Mouse (Mus musculus) hindbrain, embryonic 14.5 days (tissue): ENCODE measurements around the gene Foxl1. TPM values are rescaled to one million over a fixed set of nuclear protein-coding genes. Genes with fewer than 3 reads are reported as not detected.

ENCODE experiments used
- ATAC-seq: fragments of 200-750 bp; cut with Nextera tagmentation; 2 replicates; pipeline ENCODE4 v1.8.0; 2017; ENCODE audit warnings: moderate number of reproducible peaks, mild to moderate bottlenecking, moderate TSS enrichment, moderate library complexity; ENCODE audit not compliant: low FRiP score
- DNase-seq: peaks from one replicate; pipeline ENCODE4 v3.0.0-alpha.2; 2015; ENCODE audit warnings: low spot score
- H3K27ac ChIP-seq: fragments of 300-500 bp; sonication (generic); 2 replicates; pipeline ENCODE4 v1.5.1; 2014; ENCODE audit warnings: mild to moderate bottlenecking, moderate library complexity
- H3K27me3 ChIP-seq: fragments of 300-500 bp; sonication (generic); 2 replicates; pipeline ENCODE4 v1.6.1; 2014; ENCODE audit warnings: mild to moderate bottlenecking, low read length, mixed read lengths; ENCODE audit not compliant: control insufficient read depth, insufficient read depth
- H3K36me3 ChIP-seq: fragments of 300-500 bp; sonication (generic); replicated peaks from 2 replicates; pipeline ENCODE4 v1.6.1; 2014; ENCODE audit not compliant: control insufficient read depth, insufficient read depth
- H3K4me1 ChIP-seq: fragments of 300-500 bp; sonication (generic); replicated peaks from 2 replicates; pipeline ENCODE4 v1.6.1; 2014; ENCODE audit warnings: antibody characterized with exemption, low read length, mixed read lengths; ENCODE audit not compliant: control insufficient read depth, insufficient read depth
- H3K4me2 ChIP-seq: fragments of 300-500 bp; sonication (generic); replicated peaks from 2 replicates; pipeline ENCODE4 v1.6.1; 2014; ENCODE audit warnings: mild to moderate bottlenecking, moderate library complexity
- H3K4me3 ChIP-seq: fragments of 300-500 bp; sonication (generic); replicated peaks from 2 replicates; pipeline ENCODE4 v1.5.1; 2014; ENCODE audit warnings: mild to moderate bottlenecking, low read length
- H3K9ac ChIP-seq: fragments of 300-500 bp; sonication (generic); 2 replicates; pipeline ENCODE4 v1.6.1; 2014
- H3K9me3 ChIP-seq: fragments of 300-500 bp; sonication (generic); 2 replicates; pipeline ENCODE4 v1.6.1; 2016; ENCODE audit warnings: low read length; ENCODE audit not compliant: control insufficient read depth
- WGBS: fragments of 180-500 bp; shearing (Covaris S2); extraction: QIAGEN DNeasy Blood & Tissue Kit; methylation state at CpG from one replicate; pipeline ENCODE4 v1.1.7; 2014; 5-methylcytosine and 5-hydroxymethylcytosine counted together
- polyA plus RNA-seq: library from polyadenylated mRNA; unstranded; fragments of >200 nt; fragmentation: Nextera tagmentation; extraction: Ambion mirVana; gene quantifications from 2 replicates; pipeline ENCODE4 v1.2.1, GENCODE M21; 2014

Foxl1 gene
- polyA plus RNA-seq, 1 experiment from 2014 or later, result 0.25 TPM

DNA sequence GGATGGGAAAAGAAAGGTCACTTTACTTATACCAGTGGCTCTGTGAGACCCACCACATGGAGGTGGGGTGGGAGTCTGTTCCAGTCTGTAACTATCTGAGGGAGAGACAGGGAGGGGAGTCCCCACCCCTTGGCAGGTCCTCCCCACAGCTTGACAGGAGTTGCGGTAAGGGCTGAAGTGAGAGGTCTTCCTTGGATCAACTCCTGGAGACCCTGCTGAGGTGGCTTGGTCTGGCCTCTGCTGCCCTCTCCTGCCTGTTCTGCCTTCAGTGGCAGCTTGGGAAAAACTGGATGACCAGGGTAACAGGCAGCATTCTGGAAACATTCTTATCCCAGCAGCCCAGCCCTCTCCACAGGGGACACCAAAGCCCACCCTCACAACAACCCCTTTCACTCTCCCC, 37.0 kb upstream of the Foxl1 start:
- H3K27ac ChIP-seq, result no peak overlapping the region

DNA sequence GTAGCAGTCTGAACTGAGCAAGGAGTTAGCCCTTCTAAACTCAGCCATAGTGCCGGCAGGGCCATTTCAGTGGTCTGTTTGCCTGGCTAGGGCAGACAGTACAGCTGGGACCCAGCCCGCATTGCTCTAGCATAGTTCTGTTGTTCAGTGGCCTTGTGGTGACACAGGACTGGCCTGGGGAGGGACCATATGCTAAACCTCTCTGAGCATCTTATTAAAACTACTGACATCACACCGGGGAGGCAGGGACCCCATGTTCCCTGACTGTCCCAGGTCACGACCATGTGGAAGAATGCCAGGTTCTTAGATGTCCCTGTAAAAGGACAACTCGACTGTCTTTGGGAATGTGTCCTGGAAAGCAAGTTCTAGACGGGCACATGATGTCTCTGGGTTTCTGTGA, 35.6 kb upstream of the Foxl1 start:
- Histone ChIP-seq H3K27ac (no peak overlapping the region), H3K36me3 (0 out of 2 replicates have a peak, but pooled peaks cover 2% of the 10 kb centered on the region), H3K9ac (no peak overlapping the region), H3K9me3 (no peaks in the 10 kb centered on the region), H3K4me3 (no peak overlapping the region), H3K4me2 (no peak overlapping the region), H3K27me3 (peaks cover 70% of the 10 kb centered on the region), H3K4me1 (no peaks in the 10 kb centered on the region)
- DNase-seq (no peak), ATAC-seq (peak; percentile 18; the same call in 1 of the 2 replicates)
- 33% methylated on average over 6 of the region's 6 CpGs for WGBS

More for the DNA sequence above, 37.0 kb upstream of the Foxl1 start:
- H3K4me2 ChIP-seq, result no peak overlapping the region
- H3K9me3 ChIP-seq, result no peaks in the 10 kb centered on the region
- DNase-seq, result no peak
- WGBS, result 0% methylated on average over 1 of the region's 1 CpGs
- H3K27me3 ChIP-seq, result peaks cover 84% of the 10 kb centered on the region
- H3K4me1 ChIP-seq, result no peaks in the 10 kb centered on the region
- no peak for ATAC-seq
- no peak overlapping the region for H3K9ac ChIP-seq
- H3K4me3 ChIP-seq, result no peak overlapping the region
- no peaks in the 10 kb centered on the region for H3K36me3 ChIP-seq

DNA sequence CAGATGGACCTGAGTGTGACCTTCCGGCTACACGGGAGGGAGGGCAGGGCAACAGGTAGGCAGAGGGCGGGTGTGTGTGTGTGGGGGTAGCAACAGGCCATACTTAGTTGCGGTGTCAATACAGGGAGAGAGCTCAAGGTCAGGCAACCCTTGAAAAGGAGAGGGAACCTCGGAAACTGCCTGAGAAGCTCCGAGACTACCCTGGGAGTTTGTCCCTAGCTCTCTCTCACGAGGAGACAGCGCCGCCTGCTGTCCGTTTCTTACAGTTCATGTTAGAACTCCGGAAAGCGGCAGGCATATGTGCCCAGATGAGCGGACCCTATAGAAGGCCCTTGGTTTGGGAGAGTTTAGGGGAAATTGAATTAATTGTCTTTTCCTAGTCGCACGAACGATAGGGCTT, 35.1 kb upstream of the Foxl1 start:
- Histone ChIP-seq H3K9ac (no peak overlapping the region), H3K9me3 (no peaks in the 10 kb centered on the region), H3K27ac (no peak overlapping the region), H3K4me3 (no peak overlapping the region), H3K4me1 (no peaks in the 10 kb centered on the region), H3K27me3 (peaks cover 65% of the 10 kb centered on the region), H3K36me3 (peaks cover 7% of the 10 kb centered on the region; the same call in 1 of the 2 replicates), H3K4me2 (no peak overlapping the region)
- ATAC-seq (peak; percentile 31), DNase-seq (peak; percentile 95)
- 6% methylated on average over 16 of the region's 16 CpGs for WGBS

DNA sequence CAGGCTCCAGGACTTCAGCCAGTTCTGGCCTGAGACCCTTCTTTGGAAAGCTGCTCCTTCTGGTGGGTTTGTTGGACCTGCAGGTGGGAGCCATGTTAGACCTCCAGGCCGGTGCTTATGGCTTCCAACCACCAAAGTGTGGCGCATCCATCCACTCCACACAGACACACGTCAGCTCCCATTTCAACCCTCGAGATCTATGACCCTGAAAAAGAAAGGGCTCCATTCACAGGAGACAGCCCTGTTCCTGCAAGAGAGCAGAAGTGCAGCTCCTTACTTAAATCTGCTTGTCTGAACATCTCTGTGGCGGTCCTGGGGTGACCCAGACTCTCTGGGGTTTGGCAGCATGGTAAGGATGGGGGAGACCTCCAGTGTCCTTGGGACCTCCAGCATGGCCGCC, 34.2 kb upstream of the Foxl1 start:
- WGBS, result 59% methylated on average over 6 of the region's 6 CpGs
- Histone ChIP-seq H3K9me3 (no peaks in the 10 kb centered on the region), H3K4me3 (no peak overlapping the region), H3K4me1 (no peaks in the 10 kb centered on the region), H3K9ac (no peak overlapping the region), H3K36me3 (peaks cover 15% of the 10 kb centered on the region), H3K27me3 (peaks cover 57% of the 10 kb centered on the region), H3K4me2 (no peak overlapping the region), H3K27ac (no peak overlapping the region)
- ATAC-seq (no peak), DNase-seq (no peak)

DNA sequence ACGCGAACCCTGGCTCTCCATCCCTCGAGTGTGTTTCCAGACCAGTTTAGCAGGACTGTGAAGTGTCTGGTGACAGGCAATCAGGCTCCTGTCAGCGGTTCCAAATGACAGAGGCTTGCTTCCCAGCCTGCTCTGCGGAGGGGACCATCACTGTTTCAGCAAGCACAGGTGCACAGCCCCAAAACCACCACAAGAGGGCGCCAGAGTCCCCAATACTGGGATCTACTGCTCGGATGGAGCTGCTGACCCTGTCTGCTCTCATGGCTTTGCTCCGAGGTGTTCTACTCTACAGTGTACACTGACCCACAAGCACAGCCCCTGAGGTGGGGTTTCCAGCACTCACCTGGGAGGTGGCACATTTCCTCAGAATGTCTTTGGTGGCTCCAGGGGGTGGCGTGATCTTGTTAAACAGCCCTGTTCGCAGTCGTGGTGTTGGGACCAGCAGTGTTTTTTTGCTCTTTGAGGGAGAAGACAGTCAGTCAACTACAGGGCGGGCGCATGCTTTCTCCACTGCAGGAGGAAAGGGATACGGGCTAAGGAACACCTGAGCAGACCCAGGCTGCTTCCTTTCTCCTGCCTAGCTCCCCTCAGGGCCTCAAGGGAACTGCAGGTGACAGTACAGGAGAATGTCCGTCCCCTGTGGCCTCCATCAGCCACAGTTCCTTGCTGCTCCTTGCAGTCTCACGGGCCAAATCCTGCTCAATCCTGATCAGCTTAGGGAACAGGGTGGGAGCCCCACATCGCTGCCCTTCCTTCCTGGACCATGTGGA, 23.5 kb upstream of the Foxl1 start:
- no peak overlapping the region for H3K27ac ChIP-seq
- ATAC-seq (no peak), DNase-seq (peak; percentile 91)
- H3K4me2 ChIP-seq, result no peak overlapping the region
- no peaks in the 10 kb centered on the region for H3K27me3 ChIP-seq
- peaks cover 11% of the 10 kb centered on the region for H3K4me1 ChIP-seq
- no peak overlapping the region for H3K9ac ChIP-seq
- peaks cover 61% of the 10 kb centered on the region for H3K36me3 ChIP-seq
- H3K9me3 ChIP-seq, result no peaks in the 10 kb centered on the region
- H3K4me3 ChIP-seq, result no peak overlapping the region
- 53% methylated on average over 17 of the region's 17 CpGs for WGBS

DNA sequence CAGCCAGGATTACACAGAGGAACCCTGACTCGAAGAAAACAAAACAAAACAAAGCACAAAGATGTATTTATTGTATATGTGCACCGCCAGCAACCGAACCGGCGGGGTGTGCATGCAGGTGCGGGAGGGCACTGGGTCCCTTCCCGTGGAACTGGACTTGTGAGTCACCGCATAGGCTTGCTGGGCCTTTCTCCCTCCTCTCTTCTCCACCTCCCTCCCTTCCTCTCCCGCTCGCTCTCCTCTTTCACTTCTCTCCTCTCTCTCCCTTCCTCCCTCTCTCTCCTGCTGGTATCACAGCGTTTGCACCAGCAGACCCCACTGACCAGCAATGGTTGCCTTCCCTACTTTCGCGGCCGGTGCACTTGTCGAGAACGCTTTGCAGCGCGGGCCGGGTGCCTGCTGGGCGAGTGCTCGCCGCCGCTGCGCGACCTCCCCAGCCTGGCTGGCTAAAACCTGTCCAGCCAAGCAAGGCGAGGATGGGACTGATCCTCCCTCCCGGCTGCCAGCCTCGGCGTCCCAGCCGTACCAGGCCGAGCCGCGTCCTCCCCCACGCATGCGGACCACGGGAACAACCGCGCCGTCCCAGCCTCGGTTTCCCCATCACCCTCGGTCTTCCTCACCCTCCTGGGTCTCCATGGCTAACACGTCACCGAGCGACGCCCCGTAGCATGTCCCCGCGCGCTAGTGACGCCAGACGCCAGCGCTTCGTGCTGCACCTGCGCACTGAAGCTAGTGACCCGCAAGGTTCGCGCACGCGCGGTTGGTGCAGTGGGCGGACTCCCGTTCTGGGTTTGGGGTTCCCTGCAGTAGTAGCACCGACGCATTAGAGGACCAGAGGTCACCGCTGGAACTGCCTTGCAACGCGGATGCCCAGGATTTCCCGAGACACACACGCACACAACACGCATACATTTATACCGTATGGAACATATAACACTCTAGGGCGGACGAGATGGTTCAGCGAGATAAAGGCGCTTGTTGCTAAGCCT, 19.8 kb upstream of the Foxl1 start, which contains the start of gene Mthfsd:
Mthfsd (minus strand) TSS at position 725 of the 989 bp plus-strand sequence.
- Histone ChIP-seq H3K9ac (peak within 1 kb of the TSS; percentile 91), H3K9me3 (no peaks in the 10 kb centered on the region), H3K4me2 (peak within 1 kb of the TSS; percentile 89), H3K4me3 (peak within 1 kb of the TSS; percentile 88), H3K36me3 (peaks cover 24% of the 10 kb centered on the region), H3K27me3 (peaks cover 9% of the 10 kb centered on the region; the same call in 1 of the 2 replicates), H3K27ac (peak within 1 kb of the TSS; percentile 85), H3K4me1 (peaks cover 11% of the 10 kb centered on the region)
- peak; percentile 95 for ATAC-seq
- WGBS, result 2% methylated on average over 72 of the region's 75 CpGs
- peak; percentile 99 for DNase-seq

DNA sequence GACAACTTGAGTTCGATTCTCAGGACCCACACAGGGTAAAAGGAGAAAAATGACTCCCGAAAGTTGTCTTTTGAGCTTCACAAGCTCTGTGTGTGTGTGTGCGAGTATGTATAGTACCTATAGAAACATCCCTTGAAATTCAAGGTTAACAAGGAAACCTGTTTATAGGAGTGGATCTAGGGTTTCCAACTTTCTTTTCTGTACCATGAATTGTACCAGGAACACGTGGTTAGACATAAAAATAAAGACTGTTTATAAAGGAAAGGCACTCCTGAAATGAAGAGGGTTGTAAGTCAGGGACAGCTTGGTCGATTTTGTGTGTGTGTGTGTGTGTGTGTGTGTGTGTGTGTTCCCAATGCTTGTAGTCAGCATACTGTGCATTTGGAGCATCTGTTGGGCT, 19.1 kb upstream of the Foxl1 start:
- Histone ChIP-seq H3K27me3 (peaks cover 13% of the 10 kb centered on the region), H3K9me3 (no peaks in the 10 kb centered on the region), H3K27ac (peak overlapping the region; percentile 85; the same call in 1 of the 2 replicates), H3K36me3 (peaks cover 17% of the 10 kb centered on the region), H3K4me1 (peaks cover 11% of the 10 kb centered on the region), H3K4me3 (peak overlapping the region; percentile 88), H3K9ac (peak overlapping the region; percentile 91), H3K4me2 (peak overlapping the region; percentile 89)
- 11% methylated on average over 5 of the region's 5 CpGs for WGBS
- no peak for DNase-seq
- no peak for ATAC-seq

DNA sequence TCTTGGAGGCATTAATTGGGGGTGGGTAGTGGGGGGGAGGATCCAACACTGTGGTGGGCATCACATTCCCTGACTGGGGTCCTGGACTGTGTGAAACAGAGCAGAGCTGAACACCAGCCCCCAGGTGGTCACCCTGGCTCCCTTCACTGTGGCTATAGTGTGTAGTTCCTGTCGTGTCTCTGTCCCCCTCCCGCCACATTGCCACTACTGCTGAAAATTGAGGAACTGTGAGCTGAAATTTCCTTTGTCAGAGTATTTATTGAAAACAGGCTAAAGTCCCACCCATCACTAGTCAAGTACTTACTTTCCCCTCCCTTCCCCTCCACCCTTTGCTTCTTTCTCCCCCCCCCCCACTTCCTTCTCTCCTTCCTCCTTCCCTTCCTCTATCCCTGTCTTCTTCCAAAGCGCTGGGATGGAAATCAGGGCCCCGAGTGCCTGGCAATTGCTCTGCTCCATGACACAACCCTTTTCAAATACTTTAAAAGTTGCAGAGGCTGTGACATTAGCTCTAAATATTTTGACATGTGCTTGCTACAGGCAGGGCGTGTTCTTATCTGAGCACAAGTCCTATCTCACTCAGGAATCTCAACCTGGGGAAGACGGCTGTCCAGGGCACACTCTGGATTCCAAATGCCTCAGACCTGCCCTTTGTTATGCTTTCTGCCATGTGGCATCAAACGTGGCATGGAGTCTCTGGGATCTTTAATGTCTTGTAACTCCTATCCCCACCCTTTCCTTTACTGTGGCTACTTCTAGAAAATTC, 16.4 kb upstream of the Foxl1 start:
- Histone ChIP-seq H3K27ac (no peak overlapping the region), H3K4me2 (no peak overlapping the region), H3K9ac (no peak overlapping the region), H3K9me3 (no peaks in the 10 kb centered on the region), H3K27me3 (peaks cover 39% of the 10 kb centered on the region), H3K36me3 (no peaks in the 10 kb centered on the region), H3K4me1 (peaks cover 11% of the 10 kb centered on the region), H3K4me3 (no peak overlapping the region)
- 52% methylated on average over 7 of the region's 7 CpGs for WGBS
- no peak for DNase-seq
- no peak for ATAC-seq
